Mouse (Mus musculus): ENCODE measurements at regions not wholly inside any gene's neighbourhood (a gene's known extent, or its start where the extent isn't known, plus 50 kb on each side); places are given as distances from the start of the nearest gene placed in this dataset.

DNA sequence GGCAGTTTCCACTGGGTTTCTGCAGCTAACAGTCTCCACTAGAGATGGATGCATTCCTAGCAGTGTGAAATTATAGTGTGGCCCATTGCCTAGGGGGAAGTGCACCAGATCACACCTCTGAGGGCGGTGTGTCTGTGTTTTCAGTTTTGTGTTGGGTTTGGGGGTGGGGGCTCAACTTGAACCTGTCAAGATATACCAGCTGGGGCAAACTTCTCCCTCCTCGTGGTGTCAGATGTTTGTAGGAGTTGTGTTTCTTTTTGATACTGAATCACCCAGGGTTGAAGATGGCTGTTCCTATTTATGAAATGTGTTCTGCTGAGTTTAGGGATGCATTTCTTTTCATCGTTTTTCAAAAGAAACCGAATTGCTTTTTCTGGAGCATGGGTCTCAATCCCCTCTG, 416.6 kb upstream of the 4930412O13Rik start:
- no peak for TF ChIP-seq CTCF (IDR thresholded peaks at IDR 0.05)
- DNase-seq (ENCODE audit: low spot score) (no peak), ATAC-seq (ENCODE audit: low FRiP score) (no peak)
- Histone ChIP-seq H3K4me2 (ENCODE audit: low read depth, low read length, poor library complexity, severe bottlenecking) (no peak overlapping the region), H3K9me3 (ENCODE audit: low read length) (no peaks in the 10 kb centered on the region), H3K9ac (replicated peaks; ENCODE audit: low read length, poor library complexity, severe bottlenecking) (no peak overlapping the region), H3K4me3 (ENCODE audit: low read depth, low read length) (no peak overlapping the region), H3K27ac (ENCODE audit: low read depth, low read length) (no peak overlapping the region), H3K27me3 (ENCODE audit: insufficient read depth, low read length) (no peaks in the 10 kb centered on the region), H3K36me3 (ENCODE audit: insufficient read depth, low read length) (no peaks in the 10 kb centered on the region), H3K4me1 (ENCODE audit: insufficient read depth, low read length) (no peaks in the 10 kb centered on the region)
- WGBS, result 69% methylated on average over 4 of the region's 4 CpGs

DNA sequence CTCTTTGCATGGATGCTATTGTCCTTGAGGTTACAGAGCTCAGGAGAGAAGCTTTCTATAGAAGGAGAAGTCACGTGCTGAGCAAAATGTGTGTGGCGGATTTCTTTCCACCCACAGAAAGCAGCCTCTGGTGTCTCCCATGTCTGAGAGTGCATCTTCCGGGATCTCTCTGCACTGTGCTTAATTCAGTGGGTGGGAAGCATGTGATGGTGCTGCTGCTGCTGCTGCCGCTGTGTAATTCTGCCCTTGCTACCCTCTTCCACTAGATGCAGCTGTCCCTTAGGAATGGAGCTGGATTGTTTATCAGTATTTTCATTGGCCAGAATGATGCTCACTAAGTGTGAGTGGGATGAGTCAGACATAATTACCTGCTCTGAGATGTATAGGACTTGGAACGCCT, 416.2 kb upstream of the 4930412O13Rik start:
- DNase-seq (ENCODE audit: low spot score), result peak; percentile 33
- peak; percentile 57 for TF ChIP-seq CTCF (IDR thresholded peaks at IDR 0.05)
- H3K4me1 ChIP-seq (ENCODE audit: insufficient read depth, low read length), result no peaks in the 10 kb centered on the region
- WGBS, result 49% methylated on average over 5 of the region's 5 CpGs
- H3K4me3 ChIP-seq (ENCODE audit: low read depth, low read length), result no peak overlapping the region
- no peaks in the 10 kb centered on the region for H3K9me3 ChIP-seq (ENCODE audit: low read length)
- H3K36me3 ChIP-seq (ENCODE audit: insufficient read depth, low read length), result no peaks in the 10 kb centered on the region
- no peak overlapping the region for H3K4me2 ChIP-seq (ENCODE audit: low read depth, low read length, poor library complexity, severe bottlenecking)
- no peak overlapping the region for H3K27ac ChIP-seq (ENCODE audit: low read depth, low read length)
- H3K9ac ChIP-seq (replicated peaks; ENCODE audit: low read length, poor library complexity, severe bottlenecking), result no peak overlapping the region
- no peaks in the 10 kb centered on the region for H3K27me3 ChIP-seq (ENCODE audit: insufficient read depth, low read length)
- peak; percentile 54; the same call in 1 of the 2 replicates for ATAC-seq (ENCODE audit: low FRiP score)

DNA sequence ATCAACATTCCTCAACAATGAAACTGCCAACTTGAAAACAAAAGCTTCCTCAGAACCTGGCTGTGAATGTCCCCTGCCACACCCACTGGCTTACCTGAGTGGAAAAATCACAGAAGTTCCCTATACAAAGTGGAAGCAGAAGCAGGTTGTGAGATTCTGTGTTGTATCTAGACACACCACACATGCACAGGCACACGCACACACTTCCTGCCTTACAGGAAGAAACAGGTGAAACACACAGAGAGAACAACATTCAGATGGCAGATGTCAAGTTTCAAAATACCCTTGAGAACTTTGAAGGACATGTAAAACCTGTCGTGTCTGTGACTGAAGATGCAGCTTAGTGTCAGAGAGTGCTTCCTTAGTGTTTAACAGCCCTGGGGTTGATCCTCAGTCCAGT, 413.5 kb upstream of the 4930412O13Rik start:
- Histone ChIP-seq H3K4me2 (ENCODE audit: low read depth, low read length, poor library complexity, severe bottlenecking) (no peak overlapping the region), H3K9ac (replicated peaks; ENCODE audit: low read length, poor library complexity, severe bottlenecking) (no peak overlapping the region), H3K4me1 (ENCODE audit: insufficient read depth, low read length) (no peaks in the 10 kb centered on the region), H3K27ac (ENCODE audit: low read depth, low read length) (no peak overlapping the region), H3K36me3 (ENCODE audit: insufficient read depth, low read length) (no peaks in the 10 kb centered on the region), H3K9me3 (ENCODE audit: low read length) (no peaks in the 10 kb centered on the region), H3K4me3 (ENCODE audit: low read depth, low read length) (no peak overlapping the region), H3K27me3 (ENCODE audit: insufficient read depth, low read length) (no peaks in the 10 kb centered on the region)
- TF ChIP-seq CTCF (IDR thresholded peaks at IDR 0.05), result no peak
- WGBS, result 85% methylated on average over 2 of the region's 2 CpGs
- ATAC-seq (ENCODE audit: low FRiP score) (no peak), DNase-seq (ENCODE audit: low spot score) (no peak)

DNA sequence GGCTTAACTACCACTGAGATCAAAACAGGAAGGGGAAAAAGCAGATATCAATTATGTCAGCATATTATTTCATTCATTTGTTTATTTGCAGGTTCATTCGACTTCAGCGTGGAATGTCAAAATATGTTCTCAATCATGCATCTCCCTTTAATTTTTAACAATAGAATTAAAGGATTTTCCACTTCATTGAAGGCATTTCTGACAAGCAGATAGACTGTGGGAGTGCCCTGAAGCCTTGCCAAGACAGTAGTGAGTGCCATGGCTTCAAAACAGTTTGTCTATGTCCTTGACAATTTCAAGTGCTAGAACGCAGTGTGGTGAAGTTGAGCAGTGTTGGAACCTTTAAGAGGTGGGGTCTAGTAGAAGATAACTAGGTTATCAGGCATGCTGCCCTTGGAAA, 412.4 kb upstream of the 4930412O13Rik start:
- no peak for ATAC-seq (ENCODE audit: low FRiP score)

DNA sequence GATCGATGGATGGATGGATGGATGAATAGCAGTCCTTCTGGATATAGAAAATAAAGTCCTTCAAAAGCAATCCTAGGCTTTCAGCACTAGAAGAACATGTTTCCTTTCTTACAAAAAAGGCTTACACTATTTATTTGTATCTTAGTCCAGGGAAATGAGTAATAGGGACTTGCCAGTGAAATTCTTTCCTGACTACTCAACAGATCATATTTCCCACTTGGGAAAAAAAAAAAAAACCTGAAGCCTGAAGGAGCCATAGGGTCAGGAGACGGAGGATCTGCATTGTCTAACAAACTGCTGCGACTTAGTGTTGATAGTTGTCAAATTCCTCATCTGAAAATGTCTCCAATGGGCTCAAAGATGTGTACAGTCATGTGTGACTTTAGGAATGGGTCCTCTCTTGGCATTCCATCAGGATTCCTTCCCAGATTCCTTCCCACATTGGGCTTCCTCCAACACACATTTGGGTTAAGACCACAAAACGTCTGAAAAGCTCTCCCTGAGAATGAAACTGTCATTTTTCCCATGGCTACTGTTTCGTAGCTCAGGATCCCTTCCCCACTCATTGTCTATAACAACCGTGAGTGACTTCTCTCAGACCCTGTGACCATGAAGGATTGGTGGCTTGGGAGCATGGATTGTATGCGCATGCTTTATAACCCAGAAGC, 399.2 kb upstream of the 4930412O13Rik start:
- no peak overlapping the region for H3K27ac ChIP-seq (ENCODE audit: low read depth, low read length)
- H3K9me3 ChIP-seq (ENCODE audit: low read length), result no peaks in the 10 kb centered on the region
- H3K9ac ChIP-seq (replicated peaks; ENCODE audit: low read length, poor library complexity, severe bottlenecking), result no peak overlapping the region
- no peaks in the 10 kb centered on the region for H3K4me1 ChIP-seq (ENCODE audit: insufficient read depth, low read length)
- no peak for ATAC-seq (ENCODE audit: low FRiP score)
- H3K27me3 ChIP-seq (ENCODE audit: insufficient read depth, low read length), result no peaks in the 10 kb centered on the region
- no peak for DNase-seq (ENCODE audit: low spot score)
- H3K4me3 ChIP-seq (ENCODE audit: low read depth, low read length), result no peak overlapping the region
- H3K36me3 ChIP-seq (ENCODE audit: insufficient read depth, low read length), result no peaks in the 10 kb centered on the region
- no peak overlapping the region for H3K4me2 ChIP-seq (ENCODE audit: low read depth, low read length, poor library complexity, severe bottlenecking)
- 68% methylated on average over 7 of the region's 7 CpGs for WGBS
- TF ChIP-seq CTCF (IDR thresholded peaks at IDR 0.05), result no peak

More for the DNA sequence above, 412.4 kb upstream of the 4930412O13Rik start:
- Histone ChIP-seq H3K9me3 (ENCODE audit: low read length) (no peaks in the 10 kb centered on the region), H3K27me3 (ENCODE audit: insufficient read depth, low read length) (no peaks in the 10 kb centered on the region), H3K4me3 (ENCODE audit: low read depth, low read length) (no peak overlapping the region), H3K4me2 (ENCODE audit: low read depth, low read length, poor library complexity, severe bottlenecking) (no peak overlapping the region), H3K36me3 (ENCODE audit: insufficient read depth, low read length) (no peaks in the 10 kb centered on the region), H3K27ac (ENCODE audit: low read depth, low read length) (no peak overlapping the region), H3K9ac (replicated peaks; ENCODE audit: low read length, poor library complexity, severe bottlenecking) (no peak overlapping the region), H3K4me1 (ENCODE audit: insufficient read depth, low read length) (no peaks in the 10 kb centered on the region)
- 73% methylated on average over 3 of the region's 3 CpGs for WGBS
- no peak for TF ChIP-seq CTCF (IDR thresholded peaks at IDR 0.05)
- DNase-seq (ENCODE audit: low spot score), result no peak

DNA sequence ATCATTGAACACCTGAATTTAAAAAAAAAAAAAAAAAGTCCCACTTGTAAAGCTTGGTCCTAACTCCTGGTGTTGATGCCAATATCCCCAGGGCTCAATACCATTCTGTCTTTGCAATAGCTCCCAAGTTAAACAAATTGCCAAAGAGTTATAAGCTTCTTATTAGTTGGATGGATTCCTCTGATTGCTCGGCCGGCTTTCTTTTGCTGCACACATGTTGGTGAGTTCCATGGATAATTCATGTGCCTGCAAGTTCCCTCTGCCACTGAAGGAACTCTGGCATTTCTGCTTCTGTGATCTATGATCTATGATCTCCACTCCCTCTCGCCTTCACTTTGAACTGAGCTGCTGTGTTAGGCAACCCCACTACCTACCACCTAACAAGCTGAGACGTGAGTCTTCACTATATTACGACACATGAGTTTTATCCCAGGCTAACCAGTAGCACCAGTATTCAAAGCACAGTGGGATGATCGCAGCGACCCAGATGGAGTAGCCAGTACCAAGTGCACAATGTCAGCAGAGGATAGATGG, 393.6 kb upstream of the 4930412O13Rik start:
- Histone ChIP-seq H3K4me2 (ENCODE audit: low read depth, low read length, poor library complexity, severe bottlenecking) (no peak overlapping the region), H3K9ac (replicated peaks; ENCODE audit: low read length, poor library complexity, severe bottlenecking) (no peak overlapping the region), H3K9me3 (ENCODE audit: low read length) (no peaks in the 10 kb centered on the region), H3K4me1 (ENCODE audit: insufficient read depth, low read length) (no peaks in the 10 kb centered on the region), H3K27me3 (ENCODE audit: insufficient read depth, low read length) (no peaks in the 10 kb centered on the region), H3K36me3 (ENCODE audit: insufficient read depth, low read length) (no peaks in the 10 kb centered on the region), H3K27ac (ENCODE audit: low read depth, low read length) (no peak overlapping the region), H3K4me3 (ENCODE audit: low read depth, low read length) (no peak overlapping the region)
- DNase-seq (ENCODE audit: low spot score) (no peak), ATAC-seq (ENCODE audit: low FRiP score) (no peak)
- no peak for TF ChIP-seq CTCF (IDR thresholded peaks at IDR 0.05)
- 87% methylated on average over 7 of the region's 7 CpGs for WGBS

Measured in midbrain, postnatal 0 days (tissue).